Mouse (Mus musculus): ENCODE measurements around the gene C1galt1. TPM values are rescaled to one million over a fixed set of nuclear protein-coding genes. Genes with fewer than 3 reads are reported as not detected.

The C1galt1 gene
- total and polyA plus RNA-seq, 2 experiments from 2014 or later, result 1.4 to 16.8 TPM

- Histone ChIP-seq H3K4me2 (ENCODE audit: low read depth, low read length, poor library complexity, severe bottlenecking) (no peak overlapping the region), H3K9me3 (ENCODE audit: low read length) (no peaks in the 10 kb centered on the region), H3K9ac (replicated peaks; ENCODE audit: low read length, poor library complexity, severe bottlenecking) (no peak overlapping the region), H3K36me3 (ENCODE audit: insufficient read depth, low read length) (no peaks in the 10 kb centered on the region), H3K4me1 (ENCODE audit: insufficient read depth, low read length) (no peaks in the 10 kb centered on the region), H3K27ac (ENCODE audit: low read depth, low read length) (no peak overlapping the region), H3K4me3 (ENCODE audit: low read depth, low read length) (no peak overlapping the region), H3K27me3 (ENCODE audit: insufficient read depth, low read length) (no peaks in the 10 kb centered on the region)
- TF ChIP-seq CTCF (IDR thresholded peaks at IDR 0.05), result no peak
- DNase-seq (ENCODE audit: low spot score) (no peak), ATAC-seq (ENCODE audit: low FRiP score) (no peak)
- WGBS, result 67% methylated on average over 1 of the region's 1 CpGs
Measured at GRCm38 (mm10) chr6:7881595-7882128, 37.0 kb downstream of the C1galt1 start.

- Histone ChIP-seq H3K4me1 (ENCODE audit: insufficient read depth, low read length) (no peaks in the 10 kb centered on the region), H3K4me3 (ENCODE audit: low read depth, low read length) (no peak overlapping the region), H3K9me3 (ENCODE audit: low read length) (no peaks in the 10 kb centered on the region), H3K27ac (ENCODE audit: low read depth, low read length) (no peak overlapping the region), H3K4me2 (ENCODE audit: low read depth, low read length, poor library complexity, severe bottlenecking) (no peak overlapping the region), H3K27me3 (ENCODE audit: insufficient read depth, low read length) (no peaks in the 10 kb centered on the region), H3K9ac (replicated peaks; ENCODE audit: low read length, poor library complexity, severe bottlenecking) (no peak overlapping the region), H3K36me3 (ENCODE audit: insufficient read depth, low read length) (no peaks in the 10 kb centered on the region)
- no peak for TF ChIP-seq CTCF (IDR thresholded peaks at IDR 0.05)
- DNase-seq (ENCODE audit: low spot score), result no peak
- WGBS, result 77% methylated on average over 13 of the region's 13 CpGs
- ATAC-seq (ENCODE audit: low FRiP score), result no peak
Measured at GRCm38 (mm10) chr6:7882520-7882919, 37.9 kb downstream of the C1galt1 start.

DNA sequence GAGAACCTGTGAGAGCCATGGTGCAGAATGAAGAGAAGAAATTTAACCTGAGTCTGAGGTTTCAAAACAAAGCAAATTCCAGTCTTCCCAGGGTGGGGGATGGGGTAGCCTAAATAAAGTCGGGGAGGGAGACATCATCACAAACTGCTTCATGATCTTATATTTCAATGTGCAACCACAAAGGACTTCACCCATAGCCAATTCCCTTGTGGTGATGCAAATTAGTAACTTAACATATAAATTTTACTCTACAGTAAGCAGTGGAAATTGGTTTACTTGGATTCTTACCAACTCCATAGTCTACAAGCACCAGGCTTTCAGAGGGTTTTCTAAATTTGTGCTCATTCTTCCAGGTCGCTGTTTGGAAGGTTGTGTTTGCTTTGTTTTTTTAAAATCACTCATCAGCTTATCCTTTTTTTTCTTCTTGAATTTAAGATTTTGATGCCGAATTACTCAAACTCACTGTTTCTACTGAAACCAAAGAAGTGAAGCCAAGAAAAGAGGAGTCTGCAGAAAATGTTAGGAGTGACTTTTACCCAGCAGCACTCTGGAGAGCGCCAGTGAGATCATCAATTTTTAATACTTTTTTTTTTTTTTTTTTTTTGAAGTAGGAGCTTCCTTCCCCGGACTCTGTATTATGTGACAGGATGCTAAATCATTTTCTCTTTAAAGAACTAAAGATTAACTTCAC is 41.5 kb downstream of the C1galt1 start:
- no peaks in the 10 kb centered on the region for H3K27me3 ChIP-seq (ENCODE audit: insufficient read depth, low read length)
- H3K36me3 ChIP-seq (ENCODE audit: insufficient read depth, low read length), result no peaks in the 10 kb centered on the region
- no peak for TF ChIP-seq CTCF (IDR thresholded peaks at IDR 0.05)
- no peak overlapping the region for H3K4me3 ChIP-seq (ENCODE audit: low read depth, low read length)
- H3K4me2 ChIP-seq (ENCODE audit: low read depth, low read length, poor library complexity, severe bottlenecking), result no peak overlapping the region
- DNase-seq (ENCODE audit: low spot score), result no peak
- ATAC-seq (ENCODE audit: low FRiP score), result no peak
- WGBS, result 74% methylated on average over 5 of the region's 5 CpGs
- H3K9me3 ChIP-seq (ENCODE audit: low read length), result no peaks in the 10 kb centered on the region
- no peaks in the 10 kb centered on the region for H3K4me1 ChIP-seq (ENCODE audit: insufficient read depth, low read length)
- H3K9ac ChIP-seq (replicated peaks; ENCODE audit: low read length, poor library complexity, severe bottlenecking), result no peak overlapping the region
- H3K27ac ChIP-seq (ENCODE audit: low read depth, low read length), result no peak overlapping the region

DNA sequence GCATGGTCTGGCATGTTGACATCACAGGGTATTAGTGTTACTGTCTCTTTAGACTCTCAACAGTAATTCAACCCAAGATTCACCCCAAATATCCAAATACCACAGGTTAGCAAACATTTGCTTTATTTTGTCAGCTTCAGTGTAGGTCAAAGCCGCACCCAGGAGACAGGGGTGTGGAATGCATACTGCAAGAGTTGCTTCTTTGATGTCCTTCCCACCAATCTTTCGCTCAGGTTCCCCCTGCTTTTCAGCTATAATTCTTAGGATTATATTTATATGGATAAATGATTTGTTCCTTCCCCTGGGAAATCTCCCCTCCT is 42.0 kb downstream of the C1galt1 start:
- DNase-seq (ENCODE audit: low spot score) (no peak), ATAC-seq (ENCODE audit: low FRiP score) (no peak)
- Histone ChIP-seq H3K4me1 (ENCODE audit: insufficient read depth, low read length) (no peaks in the 10 kb centered on the region), H3K27ac (ENCODE audit: low read depth, low read length) (no peak overlapping the region), H3K9me3 (ENCODE audit: low read length) (no peaks in the 10 kb centered on the region), H3K4me2 (ENCODE audit: low read depth, low read length, poor library complexity, severe bottlenecking) (no peak overlapping the region), H3K4me3 (ENCODE audit: low read depth, low read length) (no peak overlapping the region), H3K27me3 (ENCODE audit: insufficient read depth, low read length) (no peaks in the 10 kb centered on the region), H3K9ac (replicated peaks; ENCODE audit: low read length, poor library complexity, severe bottlenecking) (no peak overlapping the region), H3K36me3 (ENCODE audit: insufficient read depth, low read length) (no peaks in the 10 kb centered on the region)
- 75% methylated on average over 2 of the region's 2 CpGs for WGBS
- no peak for TF ChIP-seq CTCF (IDR thresholded peaks at IDR 0.05)

- no peak for TF ChIP-seq CTCF (IDR thresholded peaks at IDR 0.05)
- no peak overlapping the region for H3K4me3 ChIP-seq (ENCODE audit: low read depth, low read length)
- no peak for DNase-seq (ENCODE audit: low spot score)
- no peaks in the 10 kb centered on the region for H3K27me3 ChIP-seq (ENCODE audit: insufficient read depth, low read length)
- H3K36me3 ChIP-seq (ENCODE audit: insufficient read depth, low read length), result no peaks in the 10 kb centered on the region
- H3K9ac ChIP-seq (replicated peaks; ENCODE audit: low read length, poor library complexity, severe bottlenecking), result no peak overlapping the region
- H3K27ac ChIP-seq (ENCODE audit: low read depth, low read length), result no peak overlapping the region
- no peaks in the 10 kb centered on the region for H3K4me1 ChIP-seq (ENCODE audit: insufficient read depth, low read length)
- 91% methylated on average over 5 of the region's 5 CpGs for WGBS
- H3K9me3 ChIP-seq (ENCODE audit: low read length), result no peaks in the 10 kb centered on the region
- ATAC-seq (ENCODE audit: low FRiP score), result no peak
- no peak overlapping the region for H3K4me2 ChIP-seq (ENCODE audit: low read depth, low read length, poor library complexity, severe bottlenecking)
Measured at GRCm38 (mm10) chr6:7896339-7896738, 51.7 kb downstream of the C1galt1 start.

GRCm38 (mm10) chr6:7912015-7912414 is 67.4 kb downstream of the C1galt1 start:
- 81% methylated on average over 2 of the region's 2 CpGs for whole genome bisulfite sequencing

More at GRCm38 (mm10) chr6:7912015-7912414, 67.4 kb downstream of the C1galt1 start:
- DNase-seq (ENCODE audit: low spot score) (no peak), ATAC-seq (ENCODE audit: low FRiP score) (no peak)
- Histone ChIP-seq H3K4me1 (ENCODE audit: insufficient read depth, low read length) (no peaks in the 10 kb centered on the region), H3K27me3 (ENCODE audit: insufficient read depth, low read length) (no peaks in the 10 kb centered on the region), H3K36me3 (ENCODE audit: insufficient read depth, low read length) (no peaks in the 10 kb centered on the region), H3K27ac (ENCODE audit: low read depth, low read length) (no peak overlapping the region), H3K4me3 (ENCODE audit: low read depth, low read length) (no peak overlapping the region), H3K4me2 (ENCODE audit: low read depth, low read length, poor library complexity, severe bottlenecking) (no peak overlapping the region), H3K9ac (replicated peaks; ENCODE audit: low read length, poor library complexity, severe bottlenecking) (no peak overlapping the region), H3K9me3 (ENCODE audit: low read length) (no peaks in the 10 kb centered on the region)
- TF ChIP-seq CTCF (IDR thresholded peaks at IDR 0.05), result no peak

Other genes with a start within 250 kb of the C1galt1 start
- gene Asns, start 151.6 kb upstream of the C1galt1 start, total RNA-seq (2014; rRNA removed), result 88.7 and 93.0 TPM in 2 replicates
- gene Asns, start 151.6 kb upstream of the C1galt1 start, polyA plus RNA-seq (2015; fragmentation: Nextera tagmentation; extraction: Ambion mirVana), result 130 and 132 TPM in 2 replicates